Mouse (Mus musculus) ES-E14 (cell line): ENCODE measurements around the gene Lrrc42. TPM values are rescaled to one million over a fixed set of nuclear protein-coding genes. Genes with fewer than 3 reads are reported as not detected.

Experiments used
- DNase-seq: peaks from one replicate; pipeline ENCODE4 v3.0.0-alpha.2; 2013; ENCODE audit warnings: low read depth, low spot score
- H3K27ac ChIP-seq: 2 replicates; pipeline ENCODE4 v1.5.1; 2012; ENCODE audit warnings: low read depth, mild to moderate bottlenecking, low read length, moderate library complexity, mixed read lengths; ENCODE audit not compliant: poor library complexity, insufficient read depth, severe bottlenecking
- H3K36me3 ChIP-seq: 2 replicates; pipeline ENCODE4 v1.6.1; 2012; ENCODE audit warnings: mild to moderate bottlenecking, low read length, moderate library complexity, mixed read lengths; ENCODE audit not compliant: control insufficient read depth, poor library complexity, insufficient read depth, severe bottlenecking
- H3K4me1 ChIP-seq, 2 experiments: fragments of 150-350 bp in 1 of 2; sonication (generic) in 1 of 2; 2 replicates each; pipeline ENCODE4 v1.6.1; 2012; ENCODE audit warnings: low read length in 2 of 2, mild to moderate bottlenecking in 1 of 2, mixed read lengths in 1 of 2; ENCODE audit not compliant: control insufficient read depth in 2 of 2, insufficient read depth in 2 of 2, poor library complexity in 1 of 2
- H3K4me3 ChIP-seq, 2 experiments: fragments of 150-350 bp in 1 of 2; sonication (generic) in 1 of 2; 2 replicates each; pipeline ENCODE4 v1.5.1; 2012; ENCODE audit warnings: low read length in 2 of 2, low read depth in 1 of 2, mild to moderate bottlenecking in 1 of 2, mixed read lengths in 1 of 2; ENCODE audit not compliant: insufficient read depth in 1 of 2, poor library complexity in 1 of 2, severe bottlenecking in 1 of 2
- H3K9ac ChIP-seq: 2 replicates; pipeline ENCODE4 v1.6.1; 2012; ENCODE audit warnings: low read depth, mild to moderate bottlenecking, low read length, mixed read lengths; ENCODE audit not compliant: poor library complexity, insufficient read depth, severe bottlenecking
- H3K9me3 ChIP-seq: fragments of 150-350 bp; sonication (generic); 2 replicates; pipeline ENCODE4 v1.6.1; 2012; ENCODE audit warnings: low read depth, mild to moderate bottlenecking, low read length; ENCODE audit not compliant: control insufficient read depth, insufficient read depth
- CHD2 ChIP-seq: IDR thresholded peaks from 2 replicates; pipeline ENCODE4 v1.6.1; 2014; ENCODE audit warnings: mild to moderate bottlenecking, low read depth, low read length, inconsistent platforms
- HCFC1 ChIP-seq: IDR thresholded peaks from 2 replicates; pipeline ENCODE4 v1.6.1; 2012; ENCODE audit warnings: low read length, inconsistent platforms, borderline replicate concordance; ENCODE audit not compliant: insufficient read depth
- MAFK ChIP-seq: IDR thresholded peaks from 2 replicates; pipeline ENCODE4 v1.6.1; 2014; ENCODE audit warnings: mild to moderate bottlenecking, low read depth, low read length, inconsistent platforms; ENCODE audit not compliant: insufficient read depth
- ZC3H11A ChIP-seq: IDR thresholded peaks from 2 replicates; pipeline ENCODE4 v1.6.1; 2012; ENCODE audit warnings: low read depth, mild to moderate bottlenecking, inconsistent platforms, low read length, borderline replicate concordance
- ZNF384 ChIP-seq: IDR thresholded peaks from 2 replicates; pipeline ENCODE4 v1.6.1; 2012; ENCODE audit warnings: low read depth, low read length, inconsistent platforms
- in situ Hi-C, 2 experiments: fragments of 600-800 bp; cut with MboI; formaldehyde crosslinking; loops; one replicate each; pipeline ENCODE4 v1.15.1; 2025; ENCODE audit warnings: low sequenced_read_pairs in 2 of 2, inconsistent platforms in 1 of 2; ENCODE audit not compliant: unreplicated experiment in 2 of 2
- total RNA-seq: library from RNA; depleted of rRNA; stranded (reverse); fragments of 300-350 nt; gene quantifications from 2 replicates; pipeline ENCODE4 v1.2.3, GENCODE M21; 2012

Lrrc42 gene
- total RNA-seq, 1 experiment: 24.0 TPM

- in situ Hi-C loops: no loop called here
- no peak overlapping the region for H3K27ac ChIP-seq
Measured at GRCm38 (mm10) chr4:107247110-107247509, 6.2 kb downstream of the Lrrc42 start.

DNA sequence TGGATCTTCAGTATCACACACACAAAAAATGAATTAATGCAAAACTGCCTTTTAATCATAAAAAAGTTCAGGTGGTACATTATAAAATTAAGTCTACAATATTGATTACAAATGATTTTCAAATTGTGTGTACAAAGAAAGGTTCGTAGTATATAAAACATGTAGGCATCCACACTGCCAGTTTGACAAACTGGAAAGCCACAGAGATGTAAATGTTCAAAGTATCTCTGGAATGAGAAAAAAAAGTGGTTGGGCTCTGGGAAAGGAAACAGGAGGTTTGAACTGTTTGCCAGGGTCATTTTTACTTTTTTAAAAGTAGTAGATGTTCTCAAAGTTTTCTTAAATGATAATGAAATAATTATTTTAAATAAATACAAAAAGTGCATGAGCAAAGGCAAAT is 7.3 kb downstream of the Lrrc42 start:
- H3K9me3 ChIP-seq: no peaks in the 10 kb centered on the region
- 0 out of 2 replicates have a peak, but pooled peaks cover 2% of the 10 kb centered on the region for H3K36me3 ChIP-seq
- no peak for DNase-seq
- no peak overlapping the region for H3K9ac ChIP-seq
- in situ Hi-C loops: no loop called here
- TF ChIP-seq MAFK: no peak
- no peak for TF ChIP-seq ZNF384
- TF ChIP-seq CHD2: no peak
- TF ChIP-seq HCFC1: no peak
- TF ChIP-seq ZC3H11A: no peak
- H3K4me3 ChIP-seq: no peak overlapping the region
- no peaks in the 10 kb centered on the region for H3K4me1 ChIP-seq
- H3K27ac ChIP-seq: no peak overlapping the region

More at GRCm38 (mm10) chr4:107247110-107247509, 6.2 kb downstream of the Lrrc42 start:
- TF ChIP-seq HCFC1 (no peak), ZNF384 (no peak), MAFK (no peak), ZC3H11A (no peak), CHD2 (no peak)
- no peak overlapping the region for H3K9ac ChIP-seq
- H3K9me3 ChIP-seq: no peaks in the 10 kb centered on the region
- DNase-seq: no peak
- H3K36me3 ChIP-seq: 0 out of 2 replicates have a peak, but pooled peaks cover 2% of the 10 kb centered on the region
- no peak overlapping the region for H3K4me3 ChIP-seq
- H3K4me1 ChIP-seq: no peaks in the 10 kb centered on the region

- H3K9ac ChIP-seq: no peak overlapping the region
Measured at GRCm38 (mm10) chr4:107245368-107245767, 8.0 kb downstream of the Lrrc42 start.

DNA sequence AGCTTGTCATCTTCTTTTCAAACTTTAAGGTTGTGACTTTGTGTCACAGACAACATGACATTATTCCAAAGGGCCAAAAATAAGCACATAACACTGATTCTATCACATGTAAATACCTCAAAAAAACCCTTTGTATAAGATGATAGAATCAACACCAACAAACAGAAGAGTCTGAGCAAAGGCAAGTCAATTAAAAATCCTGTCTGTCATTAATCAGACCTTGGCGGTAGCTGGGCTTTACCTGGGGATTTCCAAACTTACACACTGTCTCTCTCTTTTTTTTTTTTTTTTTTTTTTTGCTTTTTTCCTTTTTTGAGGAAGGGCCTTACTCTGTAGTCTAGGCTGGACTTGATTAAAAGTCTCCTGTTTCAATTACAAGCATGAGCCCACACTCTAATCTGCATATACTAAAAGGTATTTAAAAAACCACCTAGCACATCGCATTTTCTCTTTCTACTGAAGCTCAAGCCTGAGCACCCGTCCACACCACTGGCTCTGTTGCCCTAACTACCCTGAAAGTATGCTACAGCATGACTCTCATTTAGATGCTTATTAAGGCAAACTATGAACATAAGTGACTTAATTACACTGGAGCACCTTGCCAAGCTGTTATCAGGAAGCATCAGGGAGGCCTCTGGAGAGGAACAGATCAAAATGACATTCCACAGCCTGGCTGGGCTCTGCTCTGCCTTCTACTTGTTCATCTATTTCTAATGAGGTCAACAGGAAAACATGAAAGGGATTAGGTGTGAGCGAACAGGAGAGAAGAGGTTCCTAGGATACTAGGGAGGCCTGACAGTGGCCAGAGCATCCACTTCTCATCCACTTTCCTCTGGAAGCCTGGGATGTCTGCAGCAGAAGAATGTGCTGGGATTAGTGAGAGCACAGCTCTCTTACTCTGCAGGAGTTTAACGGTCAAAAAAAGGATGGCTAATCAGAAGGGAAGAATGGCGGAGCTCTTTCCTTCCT is 9.7 kb downstream of the Lrrc42 start:
- TF ChIP-seq CHD2 (no peak), ZC3H11A (no peak), HCFC1 (no peak), MAFK (no peak), ZNF384 (no peak)
- H3K9me3 ChIP-seq: no peaks in the 10 kb centered on the region
- H3K9ac ChIP-seq: no peak overlapping the region
- no peaks in the 10 kb centered on the region for H3K4me1 ChIP-seq
- no peak overlapping the region for H3K27ac ChIP-seq
- no peak for DNase-seq
- H3K4me3 ChIP-seq: no peak overlapping the region
- H3K36me3 ChIP-seq: peaks cover 9% of the 10 kb centered on the region
- in situ Hi-C loops: no loop called here

More at GRCm38 (mm10) chr4:107245368-107245767, 8.0 kb downstream of the Lrrc42 start:
- in situ Hi-C loops: no loop called here
- peaks cover 5% of the 10 kb centered on the region; the same call in 1 of the 2 replicates for H3K36me3 ChIP-seq
- no peaks in the 10 kb centered on the region for H3K4me1 ChIP-seq
- no peak for DNase-seq
- no peak overlapping the region for H3K27ac ChIP-seq
- no peak overlapping the region for H3K4me3 ChIP-seq
- TF ChIP-seq ZNF384: no peak
- TF ChIP-seq ZC3H11A: no peak
- no peak for TF ChIP-seq HCFC1
- TF ChIP-seq CHD2: no peak
- TF ChIP-seq MAFK: no peak
- no peaks in the 10 kb centered on the region for H3K9me3 ChIP-seq
